Mouse (Mus musculus) thymus, postnatal 10 days (tissue): ENCODE measurements around the gene Akap13.

ENCODE experiments used
- DNase-seq, 2 experiments: peaks; one replicate each; pipeline ENCODE4 v3.0.0; 2021; ENCODE audit warnings: low spot score in 2 of 2

Akap13 gene

GRCm38 (mm10) chr7:75460290-75460689 lies 5.0 kb downstream of the Akap13 start:
- DNase-seq, result no peak

- no peak for DNase-seq
Observed at GRCm38 (mm10) chr7:75463579-75464162, 8.3 kb downstream of the Akap13 start.

- DNase-seq, result no peak
Observed at GRCm38 (mm10) chr7:75467791-75468190, 12.5 kb downstream of the Akap13 start.

- no peak for DNase-seq
Observed at GRCm38 (mm10) chr7:75470318-75470925, 15.1 kb downstream of the Akap13 start.

GRCm38 (mm10) chr7:75472316-75473195 lies 17.2 kb downstream of the Akap13 start:
- no peak for DNase-seq

- DNase-seq, result no peak
Observed at GRCm38 (mm10) chr7:75473294-75473693, 18.0 kb downstream of the Akap13 start.

GRCm38 (mm10) chr7:75474064-75474463 lies 18.7 kb downstream of the Akap13 start:
- DNase-seq, result no peak

GRCm38 (mm10) chr7:75474564-75475150 lies 19.3 kb downstream of the Akap13 start:
- no peak for DNase-seq

- no peak for DNase-seq
Observed at GRCm38 (mm10) chr7:75478060-75478459, 22.7 kb downstream of the Akap13 start.

- DNase-seq, result no peak
Observed at GRCm38 (mm10) chr7:75480721-75481426, 25.5 kb downstream of the Akap13 start.

- no peak for DNase-seq
Observed at GRCm38 (mm10) chr7:75486031-75486430, 30.7 kb downstream of the Akap13 start.

GRCm38 (mm10) chr7:75495941-75496441 lies 40.7 kb downstream of the Akap13 start:
- no peak for DNase-seq

GRCm38 (mm10) chr7:75498627-75499026 lies 43.3 kb downstream of the Akap13 start:
- no peak for DNase-seq

- no peak for DNase-seq
Observed at GRCm38 (mm10) chr7:75499271-75499670, 43.9 kb downstream of the Akap13 start.

- DNase-seq, result no peak
Observed at GRCm38 (mm10) chr7:75500164-75500563, 44.8 kb downstream of the Akap13 start.

- DNase-seq, result no peak
Observed at GRCm38 (mm10) chr7:75500793-75501192, 45.5 kb downstream of the Akap13 start.

- DNase-seq, result no peak
Observed at GRCm38 (mm10) chr7:75504524-75504923, 49.2 kb downstream of the Akap13 start.

- no peak for DNase-seq
Observed at GRCm38 (mm10) chr7:75506628-75507027, 51.3 kb downstream of the Akap13 start.

- no peak for DNase-seq
Observed at GRCm38 (mm10) chr7:75509085-75509873, 53.9 kb downstream of the Akap13 start.

GRCm38 (mm10) chr7:75515472-75515871 lies 60.1 kb downstream of the Akap13 start:
- no peak for DNase-seq
